Mouse (Mus musculus) erythroblast, embryonic 14.5 days (primary cell): ENCODE data around the gene Smpdl3b.

Source experiments
- GATA1 ChIP-seq: IDR thresholded peaks from 2 replicates; pipeline ENCODE4 v1.6.1; 2012; ENCODE audit warnings: low read length, inconsistent platforms, mixed read lengths
- TAL1 ChIP-seq: IDR thresholded peaks from 3 replicates; pipeline ENCODE4 v1.6.1; 2012; ENCODE audit warnings: low read length, inconsistent platforms, mixed read lengths

DNA sequence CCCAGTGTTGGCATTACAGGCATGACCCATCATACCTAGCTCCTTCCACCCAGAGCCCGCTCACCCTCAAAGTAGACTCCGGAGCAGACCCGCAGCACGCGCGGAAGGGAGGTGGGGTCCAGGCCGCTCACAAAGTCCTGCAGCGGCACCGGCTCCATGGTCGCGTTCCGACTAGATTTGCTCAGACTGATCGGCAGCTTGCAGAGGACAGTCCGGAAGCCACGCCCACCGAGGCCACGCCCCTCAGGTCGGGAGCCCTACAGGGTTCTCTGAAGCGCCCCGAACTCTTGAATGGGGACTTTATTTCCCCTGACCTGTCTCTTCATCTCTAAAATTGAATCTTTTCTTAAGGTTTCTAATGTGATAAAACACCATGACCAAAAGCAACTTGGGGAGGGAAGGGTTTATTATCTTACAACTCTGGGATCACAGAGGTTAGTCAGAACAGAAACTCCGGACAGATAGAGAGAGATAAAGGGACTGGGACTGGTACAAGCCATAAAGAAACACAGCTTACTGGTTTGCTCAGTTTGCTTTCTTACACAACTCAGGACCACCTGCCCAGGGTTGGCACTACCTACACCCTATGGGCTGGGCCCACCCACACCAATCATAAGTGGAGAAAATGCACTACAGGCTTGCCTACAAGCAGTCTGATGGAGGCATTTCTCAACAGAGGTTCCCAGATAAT lies 39.3 kb upstream of the Smpdl3b start, which contains the start of gene Themis2:
- TF ChIP-seq GATA1, result no peak
- TF ChIP-seq TAL1, result no peak
